In the genomic region with DNA sequence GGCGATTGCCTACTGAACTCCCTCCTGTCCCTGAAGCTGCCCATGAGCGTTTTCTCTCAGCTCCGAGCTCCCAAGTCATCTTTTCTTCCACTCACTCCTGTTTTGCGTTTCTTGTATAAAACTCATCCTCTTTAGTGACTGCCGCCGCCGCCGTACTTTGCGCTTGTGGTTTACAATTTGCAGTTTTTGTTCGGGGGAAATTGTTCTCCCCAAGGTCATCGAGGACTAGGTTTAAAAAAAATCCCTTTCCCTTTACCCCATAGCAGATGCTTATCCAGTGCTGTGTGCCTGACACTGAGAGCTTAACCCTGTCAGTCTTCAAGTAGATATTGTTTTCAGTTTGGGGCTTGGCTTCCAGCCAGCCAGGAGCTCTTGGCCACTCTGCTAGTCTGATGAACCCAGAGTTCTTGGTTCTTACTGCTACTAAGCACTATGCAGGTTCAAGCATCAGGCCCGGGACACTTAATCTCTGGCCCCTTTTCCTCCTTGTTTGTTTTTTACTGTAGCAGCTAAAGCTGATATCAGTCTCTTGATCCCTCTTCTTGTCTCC, we compare ENCODE assay signal across 8 mouse cellular contexts. TPM values are rescaled to one million over a fixed set of nuclear protein-coding genes. Genes with fewer than 3 reads are reported as not detected.
DNase-seq lines count a peak whose midpoint lies in the region; ATAC-seq and TF ChIP-seq lines count a peak whose summit lies in the region.

No protein-coding gene starts in this region.

- H3K4me3 ChIP-seq in lung, postnatal 0 days (ENCODE audit: low read depth, low read length) = peak overlapping the region; percentile 77
- peak overlapping the region; percentile 69 for H3K4me3 ChIP-seq in embryonic facial prominence, embryonic 13.5 days
- H3K4me3 ChIP-seq in midbrain, embryonic 11.5 days (ENCODE audit: low read depth, low read length) = peak overlapping the region; percentile 72

- no peak for TF ChIP-seq EP300 in lung, postnatal 0 days (IDR thresholded peaks at IDR 0.05)

- no peak overlapping the region; the same call in 1 of the 2 replicates for H3K9ac ChIP-seq in lung, postnatal 0 days (replicated peaks; ENCODE audit: low read depth)
- H3K9ac ChIP-seq in embryonic facial prominence, embryonic 13.5 days = peak overlapping the region; percentile 74
- no peak overlapping the region; the same call in 1 of the 2 replicates for H3K9ac ChIP-seq in midbrain, embryonic 11.5 days (ENCODE audit: low read length)

- no peak overlapping the region for H3K27ac ChIP-seq in lung, postnatal 0 days (ENCODE audit: low read length)
- no peak overlapping the region for H3K27ac ChIP-seq in embryonic facial prominence, embryonic 13.5 days
- H3K27ac ChIP-seq in midbrain, embryonic 11.5 days (ENCODE audit: low read depth, low read length) = no peak overlapping the region

- no peaks in the 10 kb centered on the region for H3K9me3 ChIP-seq in lung, postnatal 0 days (ENCODE audit: low read length)
- H3K9me3 ChIP-seq in embryonic facial prominence, embryonic 13.5 days = no peaks in the 10 kb centered on the region
- H3K9me3 ChIP-seq in midbrain, embryonic 11.5 days (ENCODE audit: control insufficient read depth, low read length) = no peaks in the 10 kb centered on the region

- ATAC-seq in lung, postnatal 0 days = no peak
- ATAC-seq in embryonic facial prominence, embryonic 13.5 days (ENCODE audit: insufficient number of reproducible peaks, insufficient read depth, low FRiP score, low TSS enrichment, low read depth) = no peak
- ATAC-seq in midbrain, embryonic 11.5 days (ENCODE audit: low FRiP score) = no peak

- H3K4me1 ChIP-seq in lung, postnatal 0 days (ENCODE audit: insufficient read depth, low read depth, low read length) = peaks cover 7% of the 10 kb centered on the region; the same call in 1 of the 2 replicates
- H3K4me1 ChIP-seq in embryonic facial prominence, embryonic 13.5 days = peaks cover 12% of the 10 kb centered on the region
- H3K4me1 ChIP-seq in midbrain, embryonic 11.5 days (ENCODE audit: control insufficient read depth, insufficient read depth, low read length) = peaks cover 5% of the 10 kb centered on the region; the same call in 1 of the 2 replicates

- no peak for TF ChIP-seq CTCF in lung, postnatal 0 days (IDR thresholded peaks at IDR 0.05)

- intact Hi-C loops in left cerebral cortex, postnatal 25 days (cut with DNase I) = no loop called here

- under 1% methylated on average over 12 of the region's 12 CpGs for WGBS in lung, postnatal 0 days
- WGBS in embryonic facial prominence, embryonic 13.5 days = 3% methylated on average over 12 of the region's 12 CpGs
- WGBS in midbrain, embryonic 11.5 days = 5% methylated on average over 12 of the region's 12 CpGs

- H3K27me3 ChIP-seq in lung, postnatal 0 days (replicated peaks; ENCODE audit: insufficient read depth, low read length) = no peaks in the 10 kb centered on the region
- H3K27me3 ChIP-seq in embryonic facial prominence, embryonic 13.5 days = peaks cover 56% of the 10 kb centered on the region
- H3K27me3 ChIP-seq in midbrain, embryonic 11.5 days (ENCODE audit: control insufficient read depth, insufficient read depth, low read length) = peaks cover 24% of the 10 kb centered on the region

- no peaks in the 10 kb centered on the region for H3K36me3 ChIP-seq in lung, postnatal 0 days (ENCODE audit: insufficient read depth, low read length)
- no peaks in the 10 kb centered on the region for H3K36me3 ChIP-seq in embryonic facial prominence, embryonic 13.5 days
- no peaks in the 10 kb centered on the region for H3K36me3 ChIP-seq in midbrain, embryonic 11.5 days (ENCODE audit: control insufficient read depth, insufficient read depth, low read length)

- H3K4me2 ChIP-seq in lung, postnatal 0 days (replicated peaks; ENCODE audit: low read depth, low read length) = peak overlapping the region; percentile 100
- peak overlapping the region; percentile 100 for H3K4me2 ChIP-seq in embryonic facial prominence, embryonic 13.5 days
- H3K4me2 ChIP-seq in midbrain, embryonic 11.5 days = peak overlapping the region; percentile 100

- DNase-seq in lung, postnatal 0 days (ENCODE audit: low spot score) = peak; percentile 13
- no peak for DNase-seq in lung, postnatal 36 days
- DNase-seq in kidney, adult 18-20 months = peak; percentile 46
- peak; percentile 89 for DNase-seq in midbrain, embryonic 11.5 days (ENCODE audit: low spot score, missing footprints)
- DNase-seq in left cerebral cortex, postnatal 25 days (ENCODE audit: low spot score in 2 of 2) = no peak
- no peak for DNase-seq in testis, postnatal 10 days (ENCODE audit: low spot score)
- DNase-seq in layer of hippocampus, postnatal 36 days = no peak

RNA-seq across cellular contexts. Expression of a gene that starts 1.1 kb away (rescaled TPM):
- polyA plus RNA-seq in lung, postnatal 0 days (2015; fragmentation: Nextera tagmentation; extraction: Ambion mirVana) = 10.1 and 12.9 TPM in 2 replicates
- 3.3 and 5.0 TPM in 2 replicates for polyA plus RNA-seq in embryonic facial prominence, embryonic 13.5 days (2015; fragmentation: Nextera tagmentation; extraction: Ambion mirVana)
- 0.46 and 0.88 TPM in 2 replicates for polyA plus RNA-seq in midbrain, embryonic 11.5 days (2014; fragmentation: Nextera tagmentation; extraction: Ambion mirVana)
- 1 to 10 TPM; 9.5 to 9.6 TPM for total RNA-seq in left cerebral cortex, postnatal 25 days (2021)
- total RNA-seq in layer of hippocampus, postnatal 36 days (2021) = 1 to 10 TPM; 7.5 to 7.6 TPM

RNA-seq across cellular contexts. Expression of a gene that starts 56.8 kb away (rescaled TPM):
- polyA plus RNA-seq in lung, postnatal 0 days (2015; fragmentation: Nextera tagmentation; extraction: Ambion mirVana) = 8.3 and 9.0 TPM in 2 replicates
- polyA plus RNA-seq in embryonic facial prominence, embryonic 13.5 days (2015; fragmentation: Nextera tagmentation; extraction: Ambion mirVana) = 20.2 and 22.9 TPM in 2 replicates
- 22.8 and 23.0 TPM in 2 replicates for polyA plus RNA-seq in midbrain, embryonic 11.5 days (2014; fragmentation: Nextera tagmentation; extraction: Ambion mirVana)
- total RNA-seq in left cerebral cortex, postnatal 25 days (2021) = 10 to 100 TPM; 17.1 to 23.2 TPM
- 10 to 100 TPM; 16.8 to 17.8 TPM for total RNA-seq in layer of hippocampus, postnatal 36 days (2021)

RNA-seq across cellular contexts. Expression of a gene that starts 56.9 kb away (rescaled TPM):
- polyA plus RNA-seq in lung, postnatal 0 days (2015; fragmentation: Nextera tagmentation; extraction: Ambion mirVana) = 35.7 and 37.2 TPM in 2 replicates
- 101 TPM in 2 replicates for polyA plus RNA-seq in embryonic facial prominence, embryonic 13.5 days (2015; fragmentation: Nextera tagmentation; extraction: Ambion mirVana)
- 82.4 and 87.1 TPM in 2 replicates for polyA plus RNA-seq in midbrain, embryonic 11.5 days (2014; fragmentation: Nextera tagmentation; extraction: Ambion mirVana)
- 10 to 100 TPM; 21.8 to 22.2 TPM for total RNA-seq in left cerebral cortex, postnatal 25 days (2021)
- total RNA-seq in layer of hippocampus, postnatal 36 days (2021) = 10 to 100 TPM; 18.9 to 21.4 TPM

Comparison
In these comparisons a context has a peak if more than half of its experiments do, and no peak if none do; other contexts are left out.
1. DNase-seq: peak in lung, postnatal 0 days (single experiment), kidney, adult 18-20 months (single experiment) and midbrain, embryonic 11.5 days (single experiment); none in lung, postnatal 36 days (single experiment), left cerebral cortex, postnatal 25 days (0 of 2), testis, postnatal 10 days (single experiment) and layer of hippocampus, postnatal 36 days (0 of 2).
2. Peak in every context shown above with its lines, with median percentiles within 50 percentile points of each other: H3K4me2 ChIP-seq and H3K4me3 ChIP-seq.